Mouse (Mus musculus) right cerebral cortex, postnatal 4 days (tissue): ENCODE results near the gene Zdhhc19.
A peak's percentile ranks its signal among the peaks of the same experiment; 100 is the strongest.

Experiments
- DNase-seq: peaks from one replicate; pipeline ENCODE4 v3.0.0-alpha.2; 2022

Zdhhc19 gene

DNA sequence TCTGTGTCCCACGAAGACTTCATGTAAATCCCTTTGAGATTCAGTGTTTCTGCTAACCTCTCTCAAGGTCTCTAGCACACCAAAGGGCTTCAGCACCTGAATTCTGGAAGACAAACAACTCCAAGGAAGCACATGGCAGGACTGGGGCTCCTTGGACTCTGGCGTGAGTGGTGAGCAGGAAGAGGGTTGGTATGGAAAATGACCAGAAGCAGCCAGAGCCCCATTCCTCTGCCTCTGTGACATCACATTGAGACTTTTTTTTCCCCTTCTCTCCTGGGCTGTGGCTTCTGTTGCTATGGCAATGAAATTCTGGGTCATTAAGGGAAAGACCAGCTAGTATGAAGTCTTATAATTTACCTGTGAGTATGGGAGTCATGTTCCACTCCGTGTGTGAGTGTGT lies at the start of gene Zdhhc19:
TSS of gene Zdhhc19 (plus strand) at position 301 of the 400 bp plus-strand sequence.
- DNase-seq: no peak

DNA sequence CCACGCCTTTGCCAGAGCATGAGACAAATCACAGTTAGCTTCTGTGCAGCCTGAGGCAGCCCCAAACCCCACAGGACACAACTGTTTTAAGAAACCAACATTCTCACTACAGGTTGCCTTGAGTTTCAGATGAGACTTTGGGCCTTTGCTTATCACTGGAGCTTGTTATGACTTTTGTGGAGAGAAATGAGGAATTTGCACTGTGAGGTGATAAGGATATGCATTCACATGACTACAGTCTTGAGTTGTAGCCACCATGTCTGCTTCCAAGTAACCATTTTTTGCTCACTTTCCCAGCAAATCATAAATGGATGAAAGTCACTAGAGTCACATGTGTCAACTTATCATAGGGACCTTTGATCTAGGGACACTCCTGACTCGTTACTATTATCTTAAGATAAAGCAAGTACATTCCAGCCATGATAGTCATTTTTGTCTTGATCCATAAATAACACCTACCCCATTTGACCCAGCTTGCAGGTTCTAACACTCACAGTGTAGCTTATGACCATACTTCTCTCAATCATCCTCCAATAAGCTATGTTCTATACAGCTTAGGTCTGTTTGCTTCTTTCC lies 49.4 kb upstream of the Zdhhc19 start:
- no peak for DNase-seq

DNA sequence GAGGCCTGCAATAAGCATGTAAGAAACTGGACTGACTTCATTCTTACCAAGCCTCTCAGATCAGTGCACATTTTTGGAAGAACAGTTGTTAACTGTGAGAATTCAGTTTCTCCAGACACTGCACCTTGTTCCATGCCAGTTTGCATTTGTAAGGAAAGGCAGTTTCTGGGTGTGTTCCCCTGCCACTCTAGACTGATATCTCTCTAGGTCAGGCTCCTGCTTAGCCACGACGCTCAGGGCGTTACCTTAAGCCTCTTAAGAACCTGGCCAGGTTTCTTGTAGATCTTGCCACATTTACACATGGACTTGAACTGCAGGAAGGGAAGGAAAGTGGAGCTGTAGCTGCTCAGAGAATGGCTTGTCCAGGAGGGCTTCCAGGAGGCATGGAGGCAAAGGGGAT lies 46.4 kb upstream of the Zdhhc19 start:
- DNase-seq: no peak

DNA sequence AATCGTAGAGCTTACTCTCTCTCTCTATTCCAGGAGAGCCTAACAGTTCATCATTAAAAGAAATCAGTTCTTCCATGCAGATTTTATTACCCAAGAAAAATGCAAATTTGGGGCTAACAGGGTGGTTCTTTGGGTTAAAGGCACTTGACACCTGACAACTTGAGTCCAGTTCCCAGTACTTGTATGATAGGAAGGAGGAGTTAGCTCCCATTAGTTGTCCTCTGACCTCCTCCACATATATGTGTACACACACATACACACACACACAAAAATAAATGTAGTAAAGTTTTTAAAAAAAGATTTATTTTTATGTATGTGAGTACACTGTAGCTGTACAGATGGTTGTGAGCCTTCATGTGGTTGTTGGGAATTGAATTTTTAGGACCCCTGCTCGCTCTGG lies 45.9 kb upstream of the Zdhhc19 start:
- DNase-seq: no peak

DNA sequence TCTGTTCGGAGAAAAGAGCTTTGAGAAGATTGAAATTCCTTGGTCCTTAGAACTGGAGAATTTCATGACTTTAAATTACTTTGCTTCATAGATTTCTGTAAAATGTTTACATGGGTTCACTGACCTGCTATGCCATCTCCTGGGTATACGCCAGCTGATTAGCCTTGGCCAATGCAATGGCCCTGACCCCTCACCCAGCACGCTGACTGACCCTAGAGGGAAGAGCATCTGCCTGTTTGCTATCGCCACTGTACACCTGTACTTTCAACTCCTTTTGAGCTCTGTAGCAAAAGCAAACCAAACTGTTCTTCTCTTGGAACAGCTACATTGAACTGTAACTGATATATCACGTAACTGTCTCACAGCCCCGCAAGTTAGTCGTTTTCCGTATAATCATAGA lies 43.0 kb upstream of the Zdhhc19 start:
- DNase-seq: no peak

DNA sequence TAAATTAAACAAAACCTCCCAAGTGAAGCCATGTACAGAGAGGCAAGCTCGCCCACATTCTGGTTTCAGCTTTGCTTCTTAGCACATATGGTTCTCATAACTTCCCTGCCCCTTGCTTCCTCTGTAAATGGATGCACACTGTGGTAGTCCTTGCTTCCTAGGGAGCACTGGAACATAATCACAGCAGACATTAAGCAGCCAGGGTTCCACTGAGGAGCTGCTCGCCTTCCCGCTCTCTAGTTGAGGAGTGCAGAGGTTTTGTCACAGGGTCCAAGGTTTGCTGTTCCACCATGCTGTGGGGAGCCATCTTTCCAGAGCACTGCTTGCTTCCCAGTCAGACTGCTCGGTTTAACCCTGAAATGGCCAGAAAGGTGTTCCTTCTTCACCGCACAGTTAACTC lies 41.4 kb upstream of the Zdhhc19 start:
- DNase-seq: no peak

DNA sequence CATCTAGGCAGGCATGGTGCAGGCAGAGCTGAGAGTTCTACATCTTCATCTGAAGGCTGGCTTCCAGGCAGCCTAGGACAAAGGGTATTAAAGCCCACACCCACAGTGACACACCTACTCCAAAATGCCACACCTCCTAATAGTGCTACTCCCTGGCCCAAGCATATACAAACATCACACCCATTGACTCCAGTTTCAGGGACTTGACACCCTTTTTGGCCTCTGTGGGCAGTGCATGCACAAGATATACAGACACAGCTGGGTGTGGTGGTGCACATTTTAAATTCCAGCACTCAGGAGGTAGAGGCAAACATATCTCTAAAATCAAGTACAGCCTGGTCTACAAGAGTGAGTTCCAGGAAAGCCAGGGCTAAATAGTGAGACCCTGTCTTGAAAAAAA lies 40.0 kb upstream of the Zdhhc19 start:
- DNase-seq: no peak

DNA sequence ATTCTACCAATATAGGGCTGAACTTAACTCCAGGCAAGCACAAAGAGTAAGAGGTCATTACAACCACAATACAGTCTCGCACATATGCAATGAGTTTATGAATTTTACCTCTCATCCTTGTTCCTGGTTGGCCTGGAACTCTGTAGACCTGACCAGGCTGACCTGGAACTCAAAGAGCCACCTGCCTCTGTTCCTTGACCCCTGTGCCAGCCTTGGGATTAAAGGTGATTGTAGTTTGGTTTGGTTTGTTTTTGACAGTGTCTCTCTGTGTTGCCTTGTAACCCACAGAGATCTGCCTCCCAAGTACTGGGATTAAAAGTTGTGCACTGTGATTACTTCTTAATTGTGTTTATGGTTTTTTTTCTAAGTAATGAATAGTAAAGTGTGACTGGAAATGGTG lies 39.3 kb upstream of the Zdhhc19 start:
- no peak for DNase-seq

DNA sequence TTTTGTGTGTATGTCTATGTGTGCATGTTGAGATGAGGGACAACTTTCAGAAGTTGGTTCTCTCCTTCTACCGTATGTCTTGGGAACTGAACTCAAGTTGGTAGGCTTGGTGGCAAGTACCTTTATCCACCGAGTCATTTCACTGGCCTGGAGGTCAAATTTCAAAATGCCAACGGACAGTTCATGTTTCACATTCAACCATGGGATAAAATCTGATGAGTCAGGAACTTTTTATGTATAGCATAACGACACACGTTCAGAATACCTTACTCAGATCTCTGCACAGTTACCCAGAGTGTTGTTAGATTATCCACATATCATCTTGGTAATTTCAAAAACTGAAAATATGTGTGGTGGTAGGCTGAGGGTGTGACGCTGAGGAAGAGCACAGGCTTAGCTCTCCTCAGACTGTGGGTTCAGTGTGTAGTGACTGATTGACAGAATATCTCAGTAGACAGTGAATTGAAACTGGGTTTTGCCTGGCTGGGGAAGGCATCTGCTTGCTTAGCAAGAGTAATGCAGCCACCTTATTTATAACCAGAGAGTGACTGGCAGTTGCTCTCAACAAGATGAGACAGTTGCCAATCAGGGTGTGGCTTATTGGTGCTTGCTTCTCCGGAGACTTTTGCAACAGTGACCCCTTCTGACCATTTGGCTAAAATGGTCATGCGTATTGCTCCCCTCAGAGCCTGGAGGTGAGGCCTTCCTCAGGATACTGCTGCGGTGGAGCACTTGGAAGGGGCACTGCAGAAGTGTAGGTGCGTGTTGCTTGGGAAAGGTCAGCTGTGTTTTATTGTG lies 38.3 kb upstream of the Zdhhc19 start:
- DNase-seq: peak; percentile 5

DNA sequence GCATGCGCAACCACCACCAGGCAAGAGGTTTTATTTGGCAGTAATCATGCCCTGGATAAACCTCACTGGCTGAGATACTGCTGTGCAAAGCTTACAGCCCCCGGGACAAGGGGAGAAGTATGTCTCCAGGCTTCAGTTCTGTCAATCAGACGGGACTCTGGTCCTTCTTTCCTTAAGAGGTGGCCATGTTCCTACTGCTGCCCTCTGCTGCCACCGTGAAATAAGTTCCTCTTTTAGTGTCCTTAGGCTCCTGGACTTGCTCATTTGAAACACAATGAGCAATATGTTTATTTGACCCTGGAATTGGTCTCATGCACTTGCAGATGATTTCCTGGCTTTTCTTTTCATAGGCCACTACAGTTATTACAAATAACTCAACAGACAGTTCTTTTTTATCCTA lies 35.5 kb upstream of the Zdhhc19 start:
- no peak for DNase-seq

DNA sequence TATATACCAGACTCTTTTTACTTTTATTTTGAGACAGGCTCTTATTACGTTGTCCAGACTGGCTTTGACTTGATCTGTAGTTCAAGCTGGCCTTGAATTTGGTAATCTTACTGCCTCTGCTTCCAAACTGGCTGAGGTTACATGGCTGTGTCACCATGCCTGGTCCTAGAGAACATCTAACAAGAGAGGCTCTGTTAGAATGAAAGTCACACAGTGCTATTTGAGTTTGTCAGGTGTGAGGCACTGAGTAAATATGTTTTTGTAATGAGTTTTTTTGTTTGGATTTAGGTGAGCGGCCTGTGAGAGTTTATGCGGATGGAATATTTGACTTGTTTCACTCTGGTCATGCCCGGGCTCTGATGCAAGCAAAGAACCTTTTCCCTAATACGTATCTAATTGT lies 34.4 kb upstream of the Zdhhc19 start:
- DNase-seq: no peak

DNA sequence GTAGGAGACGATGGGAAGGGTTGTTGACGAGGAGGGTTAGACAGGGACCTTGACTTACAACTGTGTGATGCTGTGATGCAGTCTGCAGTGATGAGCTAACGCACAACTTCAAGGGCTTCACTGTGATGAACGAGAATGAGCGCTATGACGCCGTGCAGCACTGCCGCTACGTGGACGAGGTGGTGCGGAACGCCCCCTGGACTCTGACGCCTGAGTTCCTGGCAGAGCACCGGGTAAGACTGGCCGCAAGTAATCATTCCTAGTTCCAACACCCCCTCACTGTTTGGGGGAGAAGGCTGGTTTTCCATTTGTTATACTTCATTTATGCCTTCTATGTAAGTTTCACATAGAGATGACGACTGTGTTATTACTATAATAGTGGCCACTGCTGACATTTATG lies 33.1 kb upstream of the Zdhhc19 start:
- no peak for DNase-seq

DNA sequence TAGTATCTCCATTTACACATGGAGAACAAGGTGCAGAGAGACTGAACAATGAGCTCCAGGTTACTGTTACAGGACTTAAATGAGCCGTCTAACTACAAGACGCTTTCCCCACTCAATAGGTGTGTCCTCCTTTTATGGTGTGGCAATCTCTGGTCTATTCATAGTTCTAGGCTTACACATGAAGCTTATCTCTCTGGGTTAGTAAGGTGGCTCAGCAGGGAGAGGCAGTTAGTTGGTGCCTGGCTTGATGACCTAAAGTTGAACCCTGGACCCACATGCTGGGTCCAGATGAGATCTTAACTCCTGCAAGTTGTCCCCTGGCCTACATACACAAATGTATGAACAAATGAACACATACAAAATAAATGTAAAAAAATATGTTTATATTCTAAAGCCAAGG lies 32.6 kb upstream of the Zdhhc19 start:
- no peak for DNase-seq

DNA sequence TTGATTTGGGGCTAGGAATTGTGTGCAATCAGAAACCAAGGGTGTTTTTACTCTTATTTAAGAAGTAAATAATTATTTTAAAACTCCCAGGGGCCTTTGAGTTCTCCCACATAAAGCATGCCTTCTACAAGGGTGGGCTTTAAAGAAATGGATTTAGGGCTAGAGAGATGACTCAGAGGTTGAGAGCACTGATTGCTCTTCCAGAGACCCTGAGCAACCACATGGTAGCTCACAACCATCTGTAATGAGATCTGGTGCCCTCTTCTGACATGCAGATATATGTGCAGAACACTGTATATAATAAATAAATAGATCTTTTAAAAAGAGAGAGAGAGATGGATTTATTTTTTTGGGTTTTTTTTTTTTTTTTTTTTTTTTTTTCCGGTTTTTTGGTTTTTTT lies 31.2 kb upstream of the Zdhhc19 start:
- no peak for DNase-seq

DNA sequence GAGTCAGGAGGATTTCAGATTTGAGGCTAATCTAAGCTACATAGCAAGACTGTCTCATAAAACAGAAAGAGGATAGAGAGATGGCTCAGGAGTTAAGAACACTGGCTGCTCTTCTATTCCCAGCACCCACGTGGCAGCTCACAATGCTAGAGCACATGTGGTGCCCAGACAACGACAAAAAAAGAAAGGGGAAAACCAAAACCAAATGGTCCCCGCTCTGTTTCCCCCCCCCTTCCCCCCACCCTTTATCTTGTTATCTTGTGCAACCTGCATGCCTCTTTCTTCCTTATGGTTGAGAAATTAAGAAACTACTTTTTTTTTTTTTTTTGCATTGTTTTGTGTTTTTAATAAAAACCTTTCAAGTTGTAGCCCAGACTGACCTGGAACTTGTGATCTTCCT lies 27.6 kb upstream of the Zdhhc19 start:
- DNase-seq: no peak

DNA sequence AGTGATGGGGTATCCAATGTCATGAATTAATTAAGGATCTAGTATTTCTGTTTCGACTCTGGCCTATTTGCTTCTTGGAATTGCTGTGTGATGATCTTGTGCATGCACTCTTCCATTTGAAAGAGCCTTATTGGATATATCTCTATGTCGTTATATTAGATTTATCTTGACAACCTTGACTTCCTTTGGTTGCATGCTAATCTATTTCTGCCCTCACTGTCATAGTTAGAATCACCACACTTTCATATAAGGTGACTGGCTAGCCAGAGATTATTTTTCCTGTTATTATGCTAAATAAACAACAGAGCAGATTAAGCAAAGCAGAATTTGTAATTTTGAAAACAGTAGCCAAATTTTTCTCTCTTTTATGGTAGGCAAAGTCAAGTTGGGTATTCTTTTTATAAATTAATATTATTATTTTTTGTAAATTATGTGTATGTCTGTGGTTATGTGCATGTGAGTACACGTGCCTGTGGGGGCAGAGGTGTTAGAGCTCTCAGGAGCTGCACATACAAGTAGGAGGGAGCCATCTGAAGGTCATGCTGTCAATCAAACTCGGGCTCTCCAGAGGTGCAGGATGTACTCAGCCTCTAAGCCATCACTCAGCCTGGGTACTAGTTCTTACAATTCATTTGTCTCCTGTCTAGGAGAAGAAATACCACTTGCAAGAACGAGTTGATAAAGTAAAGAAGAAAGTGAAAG lies 26.5 kb upstream of the Zdhhc19 start:
- no peak for DNase-seq

DNA sequence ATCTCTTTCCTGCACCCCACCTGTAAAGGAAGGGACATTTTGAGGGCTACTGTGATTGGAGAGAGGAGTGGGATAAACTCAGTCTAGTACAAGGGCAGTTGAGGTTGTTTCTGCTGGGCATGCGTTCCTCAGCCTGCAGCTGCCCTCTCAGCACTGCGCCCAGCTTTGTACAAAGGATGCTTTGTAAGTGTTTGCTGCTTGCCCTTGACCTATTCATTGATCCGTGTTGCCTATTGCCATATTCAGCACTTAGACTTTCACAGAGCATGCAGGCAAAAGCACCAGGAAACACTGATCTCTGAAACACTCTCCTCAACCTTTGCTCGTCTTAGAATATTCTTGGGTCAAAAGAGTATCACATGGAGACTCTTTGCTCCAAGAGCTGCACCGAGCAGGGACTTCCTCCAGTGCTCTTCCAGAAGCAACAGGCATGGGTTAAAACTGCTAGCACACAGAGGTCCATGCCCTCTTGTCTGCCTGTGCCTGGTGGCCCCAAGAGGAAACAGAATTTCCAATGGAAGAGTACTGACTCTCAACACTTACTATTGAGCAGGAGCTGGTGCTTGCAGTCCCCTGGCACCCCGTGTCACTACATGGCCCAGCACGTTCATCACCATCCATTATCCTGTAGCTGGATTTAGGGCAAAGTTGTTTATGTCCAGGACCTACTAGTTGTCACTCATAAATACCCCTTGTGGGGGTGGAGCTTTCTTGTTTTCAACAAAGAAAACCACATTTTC lies 23.6 kb upstream of the Zdhhc19 start:
- no peak for DNase-seq

DNA sequence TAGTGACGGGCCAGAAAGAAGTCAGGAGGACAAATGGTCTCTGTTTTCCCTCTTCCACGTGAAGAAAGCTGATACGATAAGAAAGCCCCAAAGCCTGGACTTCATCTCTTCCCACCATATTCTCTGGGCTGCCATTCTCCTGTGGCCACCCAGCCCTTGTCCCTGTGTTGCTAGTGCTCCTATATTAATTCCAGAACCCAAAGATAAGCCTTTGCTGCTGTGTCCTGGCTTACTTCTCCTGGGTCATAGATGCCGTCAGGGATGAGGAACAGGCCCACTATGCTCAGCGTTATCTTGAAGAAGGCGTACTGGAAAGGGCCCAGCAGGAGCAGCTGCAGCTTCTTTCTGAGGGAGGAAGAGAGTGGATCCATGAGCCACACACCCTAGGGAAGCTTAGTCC lies 18.8 kb upstream of the Zdhhc19 start:
- no peak for DNase-seq

DNA sequence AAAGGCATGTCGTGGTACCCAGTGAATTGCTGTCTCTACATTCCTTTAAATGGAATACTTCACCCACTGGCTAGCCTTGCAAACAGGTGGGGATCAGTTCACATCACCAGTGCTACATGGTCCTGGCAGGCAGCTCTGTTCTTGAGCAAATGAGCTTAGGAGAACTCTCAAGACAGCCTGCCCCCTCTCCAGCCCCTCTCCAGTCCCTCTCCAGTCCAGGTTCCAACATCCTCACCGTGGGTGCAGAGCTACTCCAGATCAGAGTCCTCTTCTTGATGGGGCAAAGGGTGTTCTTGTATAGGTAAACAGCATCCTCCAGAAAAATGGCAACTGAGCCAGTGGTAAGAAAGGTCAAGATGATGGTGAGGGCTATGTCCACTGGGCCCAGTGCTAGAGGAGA lies 16.6 kb upstream of the Zdhhc19 start:
- DNase-seq: no peak

DNA sequence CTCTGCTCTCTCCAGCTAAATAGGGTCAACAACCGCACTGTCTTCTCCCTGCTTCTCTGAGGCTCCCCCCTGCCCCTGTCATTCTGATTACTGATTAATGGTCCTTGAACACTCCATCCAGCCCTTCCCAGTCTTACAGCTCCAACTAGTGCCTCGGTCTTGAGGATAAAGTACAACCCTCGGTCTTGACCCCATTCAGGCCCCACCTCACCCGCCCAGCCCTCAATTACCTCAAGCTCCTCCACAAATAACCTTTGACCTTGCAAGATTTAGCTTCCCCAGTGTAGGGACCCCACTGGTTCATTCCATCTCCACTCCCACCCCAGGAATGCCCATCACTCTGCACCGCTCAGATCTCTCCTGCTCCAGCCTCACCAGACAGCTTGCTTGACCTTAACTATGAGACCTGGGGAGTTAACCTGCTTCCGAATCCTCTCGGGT lies 11.6 kb upstream of the Zdhhc19 start:
- no peak for DNase-seq

DNA sequence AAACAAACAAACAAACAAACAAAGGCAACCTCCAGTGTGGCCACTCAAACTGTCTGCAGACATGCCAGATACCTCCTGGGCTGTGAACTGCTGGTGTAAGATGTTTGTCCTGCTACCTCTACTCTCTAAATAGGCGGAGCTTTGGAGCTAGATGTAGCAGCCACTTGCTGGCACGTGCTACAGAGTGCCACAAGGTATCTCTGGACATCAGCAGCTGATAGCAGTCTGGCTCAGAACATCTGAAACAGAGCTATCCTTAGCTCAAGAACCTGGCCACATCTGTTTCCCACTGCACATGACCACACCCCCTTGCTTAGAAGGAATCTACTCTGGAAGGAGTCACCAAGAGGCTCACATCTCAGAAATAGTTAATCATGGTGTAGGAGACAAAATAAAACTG lies 10.9 kb upstream of the Zdhhc19 start:
- DNase-seq: no peak

DNA sequence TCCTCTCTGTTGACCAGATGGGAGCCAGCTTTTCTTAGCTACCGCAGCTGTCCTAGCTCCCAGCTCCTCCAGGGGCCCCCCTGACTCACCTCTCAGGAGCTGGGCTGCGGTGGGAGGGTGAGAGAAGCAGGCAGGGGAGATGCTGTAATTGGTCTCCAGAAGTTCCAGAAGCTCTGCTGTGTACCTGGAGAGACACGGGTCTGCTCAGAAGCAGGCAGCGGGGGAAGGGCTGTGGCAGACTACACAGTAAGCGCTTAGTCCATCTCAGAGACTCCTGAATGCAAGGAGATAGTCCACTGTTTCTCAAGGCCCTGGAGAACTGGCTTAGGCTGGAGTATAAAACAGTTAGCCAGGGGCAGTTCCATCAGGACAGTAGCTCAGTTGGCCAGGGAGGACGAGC lies 10.0 kb upstream of the Zdhhc19 start:
- DNase-seq: no peak
